Mouse (Mus musculus): ENCODE results near the gene Traf5. TPM values are rescaled to one million over a fixed set of nuclear protein-coding genes. Genes with fewer than 3 reads are reported as not detected.

Gene Traf5
- total RNA-seq (2021) = 1 to 10 TPM; 5.6 to 8.7 TPM

- intact Hi-C loops (cut with DNase I) = loop anchor here (1.0 to 2.0 kb wide), 2 partner anchors 98 to 257 kb away; no protein-coding TSS in a partner anchor
- DNase-seq (ENCODE audit: low spot score in 2 of 2) = peak; percentile 89 to 95
These were observed at the start of gene Traf5 for GRCm38 (mm10) chr1:192091806-192092772. Traf5 (minus strand) TSS chr1:192092559.

DNA sequence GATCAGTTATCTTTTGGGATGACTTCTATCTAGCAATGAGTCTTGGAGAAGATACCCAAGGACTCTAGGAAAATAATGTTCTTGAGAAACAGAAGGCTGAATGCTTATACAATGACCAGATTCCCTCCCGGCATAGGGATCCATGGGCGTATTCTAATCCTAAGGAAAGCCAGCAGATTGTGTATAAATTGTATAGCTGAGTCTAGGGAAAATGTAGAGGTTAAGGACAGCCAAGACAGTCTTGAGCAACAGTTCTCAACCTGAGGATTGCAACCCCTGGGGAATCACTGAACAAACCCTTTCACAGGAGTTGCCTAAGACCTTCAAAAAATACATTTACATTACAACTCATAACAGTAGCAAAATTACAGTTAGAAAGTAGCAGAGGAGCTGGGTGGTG, 48.0 kb upstream of the Traf5 start:
- no peak for DNase-seq (ENCODE audit: low spot score in 2 of 2)
- intact Hi-C loops (cut with DNase I) = no loop called here

DNA sequence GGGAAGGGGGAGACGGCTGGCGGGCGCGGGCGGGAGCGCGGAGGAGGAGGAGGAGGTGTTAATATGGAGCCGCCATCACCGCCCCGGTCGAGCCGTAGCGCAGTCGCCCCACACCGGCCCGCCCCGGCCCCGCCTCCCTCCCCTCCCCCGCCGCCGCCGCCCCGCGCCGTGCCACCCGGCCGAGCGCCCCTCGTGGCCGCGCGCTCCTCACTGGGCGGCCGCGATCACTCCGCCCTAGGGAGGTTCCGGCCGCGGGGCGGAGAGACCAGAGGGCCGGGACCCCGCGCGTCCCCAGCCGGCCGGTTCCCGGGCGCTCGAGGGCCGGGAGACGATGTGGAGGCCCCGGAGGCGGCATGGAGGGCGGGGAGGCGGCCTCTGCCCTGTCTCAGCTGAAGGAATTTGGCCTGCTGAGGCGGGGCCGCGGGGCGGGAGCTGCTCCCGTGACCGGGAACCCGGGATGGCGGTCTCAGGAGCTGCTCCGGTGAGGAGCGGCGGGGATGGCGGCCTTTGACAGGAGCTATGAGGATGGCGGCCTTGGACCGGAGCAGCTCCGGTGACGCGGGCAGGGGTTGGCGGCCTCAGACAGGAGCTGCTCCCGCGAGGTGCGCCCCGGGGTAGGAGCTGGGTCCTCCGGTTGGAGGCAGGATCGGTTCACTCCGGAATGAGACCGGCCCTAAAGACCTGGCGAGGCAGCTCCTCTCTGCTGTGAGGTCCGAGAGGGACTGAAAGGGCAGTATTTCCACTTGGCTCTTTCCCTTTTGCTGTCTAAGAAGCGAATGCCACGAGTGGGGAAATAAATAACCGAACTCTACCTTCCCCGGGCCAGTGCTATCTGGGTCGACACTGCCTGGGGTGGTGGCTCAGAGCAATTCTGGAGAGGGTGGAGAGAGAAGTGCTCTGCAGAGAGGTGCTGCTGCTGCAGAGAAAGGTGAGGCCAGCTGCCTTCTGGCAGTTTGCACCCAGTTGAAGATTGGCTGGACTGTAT, 45.9 kb upstream of the Traf5 start, which contains the start of gene Rcor3:
TSS of gene Rcor3 (minus strand) at position 137 of the 985 bp plus-strand sequence.
- DNase-seq (ENCODE audit: low spot score in 2 of 2) = peak; percentile 66 to 80
- intact Hi-C loops (cut with DNase I) = no loop called here

DNA sequence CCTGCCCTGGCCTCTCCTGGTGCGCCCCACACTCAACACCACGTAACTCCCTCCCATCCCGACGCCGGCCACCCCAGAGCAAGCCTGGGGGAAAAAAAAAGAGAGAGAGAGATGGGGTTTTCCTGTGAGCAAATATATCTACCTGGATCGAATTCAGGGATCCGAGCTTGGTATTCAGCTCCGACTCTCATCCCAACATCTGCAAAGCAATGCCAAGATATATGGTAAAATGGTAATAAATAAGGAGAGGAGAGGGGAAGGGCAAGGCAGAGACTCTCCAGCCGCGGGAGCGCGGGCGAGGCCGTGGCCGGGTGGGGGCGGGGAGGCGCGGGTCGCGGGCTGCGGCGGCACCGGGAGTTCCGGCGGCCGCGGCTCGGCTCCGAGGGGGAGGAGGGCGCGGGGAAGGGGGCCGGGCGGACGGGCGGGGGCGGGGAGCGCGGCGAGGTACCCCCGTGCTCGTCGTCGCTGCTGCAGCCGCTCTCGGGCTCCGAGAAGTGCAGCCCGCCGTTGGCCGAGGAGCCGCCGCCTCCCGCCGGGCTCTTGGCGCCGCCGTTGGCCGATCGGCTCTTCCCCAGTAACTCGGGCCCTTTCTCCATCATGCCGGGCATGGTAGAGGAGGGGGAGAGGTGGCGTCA, 45.0 kb upstream of the Traf5 start:
- intact Hi-C loops (cut with DNase I) = no loop called here
- DNase-seq (ENCODE audit: low spot score in 2 of 2) = peak in 1 of 2 experiments; percentile 32

- intact Hi-C loops (cut with DNase I) = no loop called here
These were observed 44.4 kb upstream of the Traf5 start for GRCm38 (mm10) chr1:192136561-192137290.

DNA sequence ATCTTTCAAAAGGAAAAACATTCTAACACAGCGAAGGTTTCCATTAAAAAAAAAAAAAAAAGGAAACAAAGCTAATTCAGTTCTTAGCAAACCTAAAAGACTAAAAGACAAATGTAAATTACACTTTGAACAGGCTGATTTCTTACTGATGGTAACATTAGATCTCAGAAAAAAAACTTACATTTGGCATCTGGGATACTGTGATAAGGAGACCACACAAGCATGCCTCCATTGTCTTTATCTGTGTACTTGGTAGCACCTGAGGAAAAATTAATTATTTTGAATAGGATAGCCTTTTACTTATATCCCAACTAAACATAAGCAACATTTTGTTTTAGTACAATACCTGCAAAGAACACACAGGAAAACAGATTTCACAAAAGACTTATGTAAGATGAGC, 37.8 kb upstream of the Traf5 start:
- intact Hi-C loops (cut with DNase I) = no loop called here
- DNase-seq (ENCODE audit: low spot score in 2 of 2) = no peak

More at GRCm38 (mm10) chr1:192136561-192137290, 44.4 kb upstream of the Traf5 start:
- peak; percentile 81 to 90 for DNase-seq (ENCODE audit: low spot score in 2 of 2)

- intact Hi-C loops (cut with DNase I) = no loop called here
- no peak for DNase-seq (ENCODE audit: low spot score in 2 of 2)
These were observed 36.0 kb upstream of the Traf5 start for GRCm38 (mm10) chr1:192128343-192128742.

DNA sequence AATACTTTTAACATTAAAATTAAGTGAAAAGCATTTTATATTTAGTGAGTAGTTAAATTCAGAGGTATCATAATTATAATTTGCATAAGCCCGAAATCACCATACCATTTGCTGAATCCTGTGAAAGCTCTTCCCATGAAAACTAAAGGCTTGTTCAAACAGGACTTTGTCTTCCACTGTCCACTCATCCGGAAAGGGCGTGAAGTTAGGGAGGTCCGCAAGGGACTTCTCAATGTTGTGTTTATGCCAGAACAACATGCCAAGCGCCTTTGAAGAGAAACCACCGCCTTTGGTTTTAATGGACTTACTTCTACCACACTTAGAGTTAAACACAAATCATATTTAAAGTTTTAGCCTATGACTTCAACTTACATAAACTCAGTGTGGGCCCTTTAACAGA, 33.4 kb upstream of the Traf5 start:
- intact Hi-C loops (cut with DNase I) = no loop called here
- DNase-seq (ENCODE audit: low spot score in 2 of 2) = no peak

DNA sequence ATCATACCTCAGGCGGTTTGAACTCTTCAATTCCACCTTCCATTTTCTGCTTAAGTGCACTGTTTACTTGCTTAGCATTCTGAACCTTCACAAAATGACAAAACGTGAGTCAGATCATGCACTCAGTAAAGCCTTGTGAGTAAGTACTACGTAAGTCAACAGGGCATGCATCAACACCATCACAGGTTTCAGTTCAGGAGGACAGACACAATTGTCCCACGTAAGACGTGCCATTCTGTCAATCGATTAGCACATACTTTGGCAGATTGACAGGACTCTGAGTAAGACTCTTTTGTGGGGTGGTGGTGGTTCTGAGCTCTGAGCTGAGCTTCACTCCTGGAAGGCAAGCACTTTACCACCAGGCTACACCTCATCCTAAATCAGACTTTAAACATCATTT, 23.9 kb upstream of the Traf5 start:
- intact Hi-C loops (cut with DNase I) = no loop called here
- no peak for DNase-seq (ENCODE audit: low spot score in 2 of 2)

- intact Hi-C loops (cut with DNase I) = no loop called here
- DNase-seq (ENCODE audit: low spot score in 2 of 2) = no peak
These were observed 23.0 kb upstream of the Traf5 start for GRCm38 (mm10) chr1:192115378-192115777.

DNA sequence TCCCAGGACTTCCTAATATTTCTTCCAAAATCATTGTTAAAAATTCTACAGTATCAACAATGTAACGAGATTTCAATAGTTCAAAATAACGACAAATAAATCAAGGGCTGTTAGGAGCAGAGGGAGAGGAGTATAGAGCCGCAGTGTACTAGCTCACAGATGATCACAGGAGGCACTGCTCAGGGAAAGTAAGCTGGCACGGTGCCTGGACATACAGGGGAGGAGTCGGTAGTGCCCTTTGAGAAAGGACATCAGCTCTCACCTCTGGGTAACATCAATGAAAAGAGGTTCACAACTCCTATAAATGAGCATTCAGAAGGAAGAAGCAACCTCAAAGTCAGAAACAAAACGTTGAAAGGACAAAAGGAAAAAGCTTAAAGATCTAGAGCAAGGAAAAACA, 16.8 kb upstream of the Traf5 start:
- DNase-seq (ENCODE audit: low spot score in 2 of 2) = no peak
- intact Hi-C loops (cut with DNase I) = no loop called here

DNA sequence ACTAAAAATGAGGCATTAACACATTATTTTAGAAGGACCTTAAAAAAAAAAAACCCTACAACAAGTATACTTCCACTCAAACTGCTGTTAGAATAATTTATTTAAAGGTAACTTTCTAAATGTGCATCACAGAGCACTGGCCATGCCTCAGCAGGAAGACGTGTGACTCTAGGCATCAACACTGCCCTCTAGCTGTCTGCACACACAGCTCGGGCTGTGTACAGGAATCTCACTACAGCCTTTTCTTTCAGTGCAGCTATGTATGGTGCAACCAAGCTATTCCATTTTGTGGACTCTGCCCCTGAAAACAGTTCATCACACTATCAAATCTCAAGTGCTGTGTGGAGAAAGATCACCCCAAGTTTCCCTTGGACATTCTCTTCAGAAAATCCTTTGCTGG, 15.0 kb upstream of the Traf5 start:
- peak in 1 of 2 experiments; percentile 48 for DNase-seq (ENCODE audit: low spot score in 2 of 2)
- intact Hi-C loops (cut with DNase I) = no loop called here

DNA sequence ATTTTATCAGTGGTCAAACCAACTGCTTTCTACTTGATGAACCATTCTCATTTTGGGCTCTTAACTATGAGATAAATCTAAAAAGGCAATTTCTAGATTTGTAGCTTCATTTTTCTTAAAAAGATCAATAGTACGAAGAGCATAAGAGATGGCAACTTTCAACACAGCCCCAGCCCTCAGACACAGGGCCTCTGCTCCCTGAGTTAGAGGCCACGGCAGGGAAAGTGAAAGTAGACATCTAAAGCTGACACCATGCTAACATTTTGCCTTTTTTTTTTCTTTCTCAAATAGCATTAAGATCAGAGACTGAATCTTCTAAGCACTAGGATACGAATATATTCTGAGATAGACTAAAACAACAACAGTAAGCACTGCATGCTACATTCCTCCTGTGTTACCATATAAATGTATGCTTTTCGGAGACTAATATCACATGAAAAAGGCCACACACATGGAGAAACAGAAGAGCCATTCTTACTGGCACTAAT, 13.6 kb upstream of the Traf5 start:
- no peak for DNase-seq (ENCODE audit: low spot score in 2 of 2)
- intact Hi-C loops (cut with DNase I) = no loop called here

DNA sequence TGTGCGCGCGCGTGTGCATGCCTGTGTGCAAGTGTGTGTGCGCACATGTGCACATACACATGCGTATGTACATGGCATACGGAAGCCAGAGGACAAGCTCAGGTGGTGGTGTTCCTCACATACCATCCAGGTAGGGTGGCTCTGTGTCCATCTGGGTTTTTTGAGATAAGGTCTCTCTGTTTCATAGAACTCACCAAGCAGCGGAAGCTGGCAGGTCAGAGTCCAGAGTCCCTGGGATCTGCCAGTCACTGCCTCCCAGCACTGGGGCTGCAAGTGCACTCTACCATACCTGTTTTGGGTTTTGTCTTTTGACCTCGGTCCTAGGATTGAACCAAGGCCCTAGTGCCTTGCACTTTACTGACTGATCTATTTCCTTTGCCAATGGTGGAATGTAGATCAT, 11.7 kb upstream of the Traf5 start:
- intact Hi-C loops (cut with DNase I) = no loop called here

GRCm38 (mm10) chr1:192103176-192103575, 10.8 kb upstream of the Traf5 start:
- intact Hi-C loops (cut with DNase I) = no loop called here
- DNase-seq (ENCODE audit: low spot score in 2 of 2) = no peak

More for the DNA sequence above, 11.7 kb upstream of the Traf5 start:
- no peak for DNase-seq (ENCODE audit: low spot score in 2 of 2)

DNA sequence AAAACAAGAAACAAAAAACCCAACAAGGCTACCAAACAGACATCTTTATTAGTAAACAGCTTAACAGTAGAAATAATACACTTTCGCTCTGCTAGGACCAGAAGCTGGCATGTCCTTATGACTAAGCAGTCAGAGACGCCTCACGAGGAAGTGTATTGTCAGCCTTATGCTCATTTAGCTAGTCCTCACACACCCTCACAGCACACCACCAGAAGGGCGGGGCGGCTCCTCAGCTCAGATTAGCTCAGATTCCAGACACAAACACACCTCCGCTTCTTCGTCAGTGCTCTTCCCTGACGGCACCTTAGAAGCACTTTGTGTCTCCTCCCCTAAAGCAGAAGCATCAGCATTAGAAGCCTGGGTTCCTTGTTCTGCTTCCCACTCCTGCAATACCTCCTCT, 9.0 kb upstream of the Traf5 start:
- intact Hi-C loops (cut with DNase I) = no loop called here
- peak; percentile 53 to 92 for DNase-seq (ENCODE audit: low spot score in 2 of 2)

- no peak for DNase-seq (ENCODE audit: low spot score in 2 of 2)
- intact Hi-C loops (cut with DNase I) = no loop called here
These were observed 8.4 kb upstream of the Traf5 start for GRCm38 (mm10) chr1:192100742-192101141.

DNA sequence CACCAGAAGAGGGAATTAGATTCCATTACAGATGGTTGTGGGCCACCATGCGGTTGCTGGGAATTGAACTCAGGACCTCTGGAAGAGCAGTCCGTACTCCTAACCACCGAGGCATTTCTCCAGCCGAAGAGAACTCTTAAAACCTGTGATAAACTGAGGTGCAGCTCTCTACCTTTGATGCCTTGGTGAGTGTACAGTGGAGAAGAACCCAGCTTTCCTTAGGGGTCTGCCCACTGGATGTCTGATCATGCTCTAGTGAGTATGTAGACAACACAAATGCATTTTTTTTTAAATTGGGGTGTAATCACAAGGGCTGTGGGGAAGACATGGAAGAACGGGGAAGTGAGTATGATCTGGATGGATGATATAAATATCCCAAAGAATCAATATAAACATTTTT, 3.3 kb upstream of the Traf5 start:
- no peak for DNase-seq (ENCODE audit: low spot score in 2 of 2)
- intact Hi-C loops (cut with DNase I) = no loop called here

Measured in left cerebral cortex, postnatal 25 days (tissue).